Mouse (Mus musculus): ENCODE measurements around the gene Cdh10.

DNA sequence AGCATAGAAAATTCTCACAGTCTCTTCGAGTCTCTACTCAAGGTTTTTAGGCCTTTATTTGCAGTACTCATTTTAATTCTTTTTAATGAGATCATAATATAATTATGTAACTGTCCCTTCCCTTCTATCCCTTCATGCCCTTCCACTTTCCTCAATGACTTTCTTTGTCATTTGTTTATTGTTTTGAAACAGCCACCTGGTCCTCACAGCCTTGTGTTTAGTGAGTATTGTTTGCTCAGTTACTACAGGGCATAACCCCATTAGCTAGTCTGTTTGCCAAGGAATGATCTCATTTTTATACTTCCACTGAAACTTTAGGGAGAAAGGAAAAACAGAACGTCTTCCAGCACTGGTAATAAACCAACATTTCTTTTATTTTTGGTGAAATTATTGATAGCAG, 39.4 kb downstream of the Cdh10 start:
- TF ChIP-seq POLR2A (IDR thresholded peaks at IDR 0.05; ENCODE audit: control insufficient read depth, extremely low read depth, insufficient read depth, low read length, poor library complexity) (no peak), CTCF (IDR thresholded peaks at IDR 0.05; ENCODE audit: borderline replicate concordance, control insufficient read depth, extremely low read depth, insufficient read depth, low read length, poor library complexity) (no peak)

All from thymus, adult 2 months (tissue).